8 mouse cellular contexts compared by ENCODE assay signal in genomic region chr3:158031371-158031925, GRCm38 (mm10). TPM values are rescaled to one million over a fixed set of nuclear protein-coding genes. Genes with fewer than 3 reads are reported as not detected.
DNase-seq lines count a peak whose midpoint lies in the region; ATAC-seq and TF ChIP-seq lines count a peak whose summit lies in the region.

No protein-coding gene starts in this region.

- peak; percentile 46; the same call in 1 of the 2 replicates for TF ChIP-seq POLR2A in cortical plate, adult 2 months (IDR thresholded peaks at IDR 0.05; ENCODE audit: extremely low read depth, insufficient read depth, low read length)

- DNase-seq in adipocyte (ENCODE audit: low spot score), result peak; percentile 91
- DNase-seq in gastrocnemius, adult 8-10 months (ENCODE audit: low spot score in 2 of 2), result peak; percentile 64 to 76
- DNase-seq in hindlimb bud, embryonic 11.5 days (ENCODE audit: extremely low spot score, low read depth, low spot score), result peak; percentile 64
- peak; percentile 77 to 83 for DNase-seq in left cerebral cortex, adult 8-10 months (ENCODE audit: low spot score in 2 of 2)
- peak; percentile 91 for DNase-seq in right cerebral cortex, adult 18-20 months
- DNase-seq in urinary bladder, adult 2 months (ENCODE audit: low spot score), result peak; percentile 79

- H3K4me1 ChIP-seq in cortical plate, adult 2 months (ENCODE audit: control insufficient read depth, insufficient read depth, low read length), result peaks cover 2% of the 10 kb centered on the region; the same call in 1 of the 2 replicates

- no peak for TF ChIP-seq CTCF in cortical plate, adult 2 months (IDR thresholded peaks at IDR 0.05; ENCODE audit: extremely low read depth, insufficient read depth, low read length)

- H3K4me3 ChIP-seq in cortical plate, adult 2 months (ENCODE audit: insufficient read depth, low read length), result peak overlapping the region; percentile 41

- peak; percentile 70 for ATAC-seq in megakaryocyte, adult 5-6 weeks (ENCODE audit: poor library complexity, severe bottlenecking)

- no peak overlapping the region; the same call in 1 of the 2 replicates for H3K27ac ChIP-seq in cortical plate, adult 2 months (ENCODE audit: insufficient read depth, low read length)

RNA-seq across cellular contexts. Expression of gene Srsf11, which starts 5.0 kb away (rescaled TPM):
- polyA plus RNA-seq in cortical plate, adult 2 months (2012; rRNA removed), result 432 and 510 TPM in 2 replicates
- total RNA-seq in gastrocnemius, adult 8-10 months (2022), result 10 to 100 TPM; 24.3 to 38.7 (median 31.8) TPM
- total RNA-seq in left cerebral cortex, adult 8-10 months (2022), result 100 to 1,000 TPM; 132 to 164 (median 147) TPM
- total RNA-seq in megakaryocyte, adult 5-6 weeks (2015), result 162 and 164 TPM in 2 replicates
- total RNA-seq in megakaryocyte, adult 5-6 weeks (2017), result 196 TPM in 2 replicates
- 292 and 372 TPM in 2 replicates for polyA plus RNA-seq in urinary bladder, adult 2 months (2012; rRNA removed)

RNA-seq across cellular contexts. Expression of gene Lrrc40, which starts 5.0 kb away (rescaled TPM):
- 22.3 and 23.5 TPM in 2 replicates for polyA plus RNA-seq in cortical plate, adult 2 months (2012; rRNA removed)
- total RNA-seq in gastrocnemius, adult 8-10 months (2022), result 10 to 100 TPM in 1 of 4 experiments, 1 to 10 TPM in 3; 6.2 to 11.7 (median 7.5) TPM
- 10 to 100 TPM; 25.1 to 35.1 (median 30.8) TPM for total RNA-seq in left cerebral cortex, adult 8-10 months (2022)
- total RNA-seq in megakaryocyte, adult 5-6 weeks (2015), result 21.2 and 24.5 TPM in 2 replicates
- total RNA-seq in megakaryocyte, adult 5-6 weeks (2017), result 20.1 and 22.5 TPM in 2 replicates
- 16.4 and 17.2 TPM in 2 replicates for polyA plus RNA-seq in urinary bladder, adult 2 months (2012; rRNA removed)
